Mouse (Mus musculus): ENCODE data around the gene Slc41a2. TPM values are rescaled to one million over a fixed set of nuclear protein-coding genes. Genes with fewer than 3 reads are reported as not detected.

The Slc41a2 gene
- total RNA-seq, 1 experiment from 2014 or later: not detected

DNA sequence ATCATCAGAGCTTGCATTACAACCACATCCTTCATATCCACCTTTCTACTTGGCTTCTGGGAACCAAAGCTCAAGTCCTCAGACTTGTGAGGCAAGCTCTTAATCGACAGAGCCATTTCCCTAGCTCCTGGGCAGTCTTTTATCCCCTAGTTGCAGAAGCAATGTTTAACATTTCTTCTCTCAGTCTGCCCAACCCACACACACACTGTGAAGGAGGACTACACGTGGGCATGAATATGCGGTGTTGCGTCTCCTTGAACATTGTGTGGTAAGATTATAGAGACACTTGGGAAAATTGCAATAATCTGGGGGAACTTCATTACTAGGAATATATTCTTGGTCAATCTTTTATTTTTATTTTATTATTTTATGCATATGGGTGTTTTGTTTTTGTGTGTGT is 125.1 kb downstream of the Slc41a2 start:
- no peak for ATAC-seq (replicated peaks in 1 of 2; ENCODE audit: insufficient read depth in 1 of 2, low FRiP score in 2 of 2, low TSS enrichment in 1 of 2, low read depth in 1 of 2, poor library complexity in 2 of 2, severe bottlenecking in 2 of 2)

DNA sequence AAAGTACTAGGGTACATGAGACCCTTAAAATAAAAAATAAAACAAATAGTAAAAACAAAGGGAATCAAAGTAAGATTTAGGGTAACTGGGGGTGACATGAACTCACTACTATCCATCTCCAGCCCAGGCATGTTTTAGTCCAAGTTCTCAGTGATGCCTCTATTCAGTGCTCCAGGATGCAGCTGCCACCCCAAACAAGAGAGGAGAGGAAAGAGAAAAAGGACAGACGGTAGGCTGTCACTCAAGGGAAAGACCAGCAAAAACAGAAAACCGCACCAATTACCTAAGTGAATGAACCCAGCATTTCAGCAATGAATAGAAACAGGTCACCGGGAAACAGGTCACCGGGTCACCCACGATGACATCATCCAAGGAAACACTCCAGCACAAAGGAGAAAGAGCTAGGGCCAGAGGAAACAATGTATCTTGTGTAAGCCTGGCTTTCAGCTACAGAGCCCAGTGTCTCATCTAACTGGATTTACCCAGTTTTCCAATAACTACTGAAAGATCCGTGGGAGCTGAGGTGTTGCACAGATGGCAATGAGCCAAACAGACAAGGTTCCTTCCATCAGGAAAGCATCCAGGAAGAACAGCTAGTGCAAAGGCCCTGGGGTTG is 126.6 kb downstream of the Slc41a2 start:
- no peak for ATAC-seq (replicated peaks in 1 of 2; ENCODE audit: insufficient read depth in 1 of 2, low FRiP score in 2 of 2, low TSS enrichment in 1 of 2, low read depth in 1 of 2, poor library complexity in 2 of 2, severe bottlenecking in 2 of 2)

DNA sequence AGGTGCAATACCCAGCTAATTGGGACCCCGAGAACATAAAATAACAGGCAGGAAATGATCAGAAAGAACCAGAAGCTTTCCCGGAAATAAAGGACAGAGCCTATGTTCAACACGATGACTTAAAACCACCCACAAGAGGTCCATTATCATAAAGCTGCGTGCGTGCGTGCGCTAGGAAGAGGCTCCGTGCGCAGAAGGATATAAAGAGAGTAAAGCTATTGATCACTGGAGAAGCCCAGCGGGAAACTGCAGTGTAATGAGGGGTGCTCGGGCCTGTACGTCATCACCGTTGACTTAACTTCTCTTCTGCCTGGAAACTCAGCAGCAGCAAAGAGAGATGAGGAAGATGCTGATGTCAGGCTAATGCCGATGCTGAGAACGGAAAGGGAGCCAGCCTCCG is 127.6 kb downstream of the Slc41a2 start:
- no peak for ATAC-seq (replicated peaks in 1 of 2; ENCODE audit: insufficient read depth in 1 of 2, low FRiP score in 2 of 2, low TSS enrichment in 1 of 2, low read depth in 1 of 2, poor library complexity in 2 of 2, severe bottlenecking in 2 of 2)

DNA sequence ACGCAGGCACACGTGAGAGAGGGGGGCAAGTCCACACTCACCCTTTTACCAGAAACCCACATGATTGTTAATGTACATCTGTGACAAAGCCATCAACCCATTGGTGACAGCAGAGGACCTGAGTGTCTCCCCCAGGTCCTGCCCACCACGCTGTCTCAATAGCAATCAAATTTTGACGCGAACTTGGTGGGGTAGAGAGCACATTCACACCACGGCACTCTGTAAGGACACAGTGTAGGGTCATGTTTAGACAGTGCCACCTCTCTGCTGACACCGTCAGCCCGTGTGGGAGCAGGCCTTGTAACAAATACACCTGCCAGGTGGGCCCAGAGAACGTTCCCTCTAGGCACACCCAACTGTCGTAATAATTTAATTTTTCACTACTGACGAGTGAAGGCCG is 128.3 kb downstream of the Slc41a2 start:
- no peak for ATAC-seq (replicated peaks in 1 of 2; ENCODE audit: insufficient read depth in 1 of 2, low FRiP score in 2 of 2, low TSS enrichment in 1 of 2, low read depth in 1 of 2, poor library complexity in 2 of 2, severe bottlenecking in 2 of 2)

DNA sequence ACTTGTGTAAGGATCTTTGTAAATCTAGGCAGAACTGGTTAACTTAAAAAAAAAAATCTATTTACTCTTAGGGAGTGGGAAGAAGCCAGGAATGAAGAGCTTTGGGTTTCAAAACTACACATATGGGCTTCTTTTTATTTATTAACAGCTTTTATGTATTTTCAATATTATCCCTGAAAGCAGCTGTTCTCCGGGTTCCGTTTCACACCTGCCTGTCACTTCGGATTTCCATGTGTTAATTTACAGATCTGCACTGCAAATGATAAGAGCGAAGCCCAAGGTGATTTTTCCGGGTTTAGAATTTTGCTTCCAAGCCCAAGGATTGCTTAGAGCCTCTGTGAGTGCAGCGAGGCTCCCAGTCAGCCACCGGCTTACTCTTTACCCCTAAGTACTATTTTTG is 129.2 kb downstream of the Slc41a2 start:
- no peak for ATAC-seq (replicated peaks in 1 of 2; ENCODE audit: insufficient read depth in 1 of 2, low FRiP score in 2 of 2, low TSS enrichment in 1 of 2, low read depth in 1 of 2, poor library complexity in 2 of 2, severe bottlenecking in 2 of 2)

GRCm38 (mm10) chr10:83202906-83203702 is 134.6 kb downstream of the Slc41a2 start:
- no peak for ATAC-seq (replicated peaks in 1 of 2; ENCODE audit: insufficient read depth in 1 of 2, low FRiP score in 2 of 2, low TSS enrichment in 1 of 2, low read depth in 1 of 2, poor library complexity in 2 of 2, severe bottlenecking in 2 of 2)

DNA sequence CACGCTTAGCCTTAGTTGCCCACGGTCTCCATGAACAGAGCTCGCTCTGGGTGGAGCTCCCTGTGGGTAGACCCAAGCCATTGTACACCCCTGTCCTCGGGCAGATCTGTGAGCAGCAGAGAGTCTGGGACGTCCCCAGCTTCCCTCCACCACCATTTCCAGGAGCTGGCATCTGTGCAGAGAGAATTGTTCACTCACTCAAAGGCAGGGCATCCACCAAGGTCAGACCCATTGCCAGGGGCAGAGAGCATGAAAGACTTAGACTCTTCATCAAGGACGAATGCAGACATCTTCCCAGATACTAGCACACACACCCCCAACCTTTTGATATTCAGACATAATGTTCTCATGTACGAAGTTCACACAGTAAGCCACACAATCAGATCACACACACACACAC is 136.2 kb downstream of the Slc41a2 start:
- no peak for ATAC-seq (replicated peaks in 1 of 2; ENCODE audit: insufficient read depth in 1 of 2, low FRiP score in 2 of 2, low TSS enrichment in 1 of 2, low read depth in 1 of 2, poor library complexity in 2 of 2, severe bottlenecking in 2 of 2)

DNA sequence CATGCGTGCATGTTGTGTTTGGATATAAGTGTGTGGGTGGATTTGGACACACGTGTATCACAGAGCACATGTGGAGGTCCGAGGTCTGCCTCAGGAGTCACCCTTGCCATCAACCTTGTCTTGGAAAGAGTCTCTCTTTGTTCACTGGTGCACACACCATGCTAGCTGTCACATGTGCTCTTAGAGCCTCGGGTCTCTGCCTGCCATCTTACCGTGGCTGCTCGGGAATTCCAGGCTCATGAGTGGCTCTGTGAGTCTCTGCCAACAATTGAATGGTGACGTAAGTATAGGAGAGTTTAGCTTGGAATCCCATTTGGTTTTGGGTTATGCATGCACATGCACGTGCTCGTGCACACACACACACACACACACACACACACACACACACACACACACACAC is 138.4 kb downstream of the Slc41a2 start:
- ATAC-seq (replicated peaks in 1 of 2; ENCODE audit: insufficient read depth in 1 of 2, low FRiP score in 2 of 2, low TSS enrichment in 1 of 2, low read depth in 1 of 2, poor library complexity in 2 of 2, severe bottlenecking in 2 of 2): no peak

- no peak for ATAC-seq (replicated peaks in 1 of 2; ENCODE audit: insufficient read depth in 1 of 2, low FRiP score in 2 of 2, low TSS enrichment in 1 of 2, low read depth in 1 of 2, poor library complexity in 2 of 2, severe bottlenecking in 2 of 2)
Observed at GRCm38 (mm10) chr10:83198692-83199091, 139.0 kb downstream of the Slc41a2 start.

DNA sequence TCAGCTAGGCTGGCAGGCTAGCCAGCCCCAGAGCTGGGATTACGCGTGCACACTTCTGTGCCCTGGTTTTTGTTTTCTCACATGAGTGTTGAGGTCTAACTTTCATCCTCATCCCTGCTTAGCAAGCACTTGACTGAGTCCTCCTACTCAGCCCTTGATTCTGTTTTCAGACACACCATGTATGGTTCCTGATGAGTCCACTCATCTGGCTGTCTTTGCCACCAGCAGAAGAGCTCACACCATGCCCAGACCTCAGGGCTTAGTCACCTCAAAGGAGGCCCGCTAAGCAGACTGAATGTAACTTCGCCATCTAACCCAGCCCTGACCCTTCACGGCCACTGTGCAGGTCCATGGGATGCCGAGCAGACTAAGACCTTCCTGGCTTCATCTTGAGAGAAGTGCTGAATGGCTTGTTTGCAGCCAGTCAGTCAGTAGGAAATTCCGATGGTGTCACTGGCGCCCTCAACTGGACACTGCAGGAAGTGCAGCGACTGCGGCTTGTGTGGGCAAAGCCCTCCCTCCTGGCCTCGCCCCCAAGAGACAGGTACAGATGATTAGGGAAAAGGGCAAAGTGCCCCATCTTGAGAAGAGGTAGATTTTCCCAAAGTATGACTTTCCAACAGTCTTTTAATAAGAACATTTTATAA is 139.9 kb downstream of the Slc41a2 start:
- ATAC-seq (replicated peaks in 1 of 2; ENCODE audit: insufficient read depth in 1 of 2, low FRiP score in 2 of 2, low TSS enrichment in 1 of 2, low read depth in 1 of 2, poor library complexity in 2 of 2, severe bottlenecking in 2 of 2): peak; percentile 59 to 78; a peak in 3 of 4 replicates

- ATAC-seq (replicated peaks in 1 of 2; ENCODE audit: insufficient read depth in 1 of 2, low FRiP score in 2 of 2, low TSS enrichment in 1 of 2, low read depth in 1 of 2, poor library complexity in 2 of 2, severe bottlenecking in 2 of 2): no peak
Observed at GRCm38 (mm10) chr10:83191982-83192381, 145.7 kb downstream of the Slc41a2 start.

DNA sequence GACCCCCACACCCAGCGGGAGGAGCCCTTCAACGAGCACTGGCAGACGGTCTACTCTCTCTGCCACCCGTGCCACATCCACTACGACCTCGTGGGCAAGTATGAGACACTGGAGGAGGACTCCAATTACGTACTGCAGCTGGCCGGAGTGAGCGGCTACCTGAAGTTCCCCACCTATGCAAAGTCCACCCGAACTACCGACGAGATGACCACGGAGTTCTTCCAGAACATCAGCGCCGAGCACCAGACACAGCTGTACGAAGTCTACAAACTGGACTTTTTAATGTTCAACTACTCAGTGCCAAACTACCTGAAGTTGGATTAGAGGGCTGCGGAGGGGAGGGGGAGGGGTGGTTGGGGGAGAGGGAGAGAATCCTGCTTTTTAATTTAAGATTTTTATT is 146.2 kb downstream of the Slc41a2 start:
- no peak for ATAC-seq (replicated peaks in 1 of 2; ENCODE audit: insufficient read depth in 1 of 2, low FRiP score in 2 of 2, low TSS enrichment in 1 of 2, low read depth in 1 of 2, poor library complexity in 2 of 2, severe bottlenecking in 2 of 2)

- no peak for ATAC-seq (replicated peaks in 1 of 2; ENCODE audit: insufficient read depth in 1 of 2, low FRiP score in 2 of 2, low TSS enrichment in 1 of 2, low read depth in 1 of 2, poor library complexity in 2 of 2, severe bottlenecking in 2 of 2)
Observed at GRCm38 (mm10) chr10:83189071-83189470, 148.6 kb downstream of the Slc41a2 start.

- no peak for ATAC-seq (replicated peaks in 1 of 2; ENCODE audit: insufficient read depth in 1 of 2, low FRiP score in 2 of 2, low TSS enrichment in 1 of 2, low read depth in 1 of 2, poor library complexity in 2 of 2, severe bottlenecking in 2 of 2)
Observed at GRCm38 (mm10) chr10:83186984-83187383, 150.7 kb downstream of the Slc41a2 start.

- no peak for ATAC-seq (replicated peaks in 1 of 2; ENCODE audit: insufficient read depth in 1 of 2, low FRiP score in 2 of 2, low TSS enrichment in 1 of 2, low read depth in 1 of 2, poor library complexity in 2 of 2, severe bottlenecking in 2 of 2)
Observed at GRCm38 (mm10) chr10:83186167-83186566, 151.5 kb downstream of the Slc41a2 start.

DNA sequence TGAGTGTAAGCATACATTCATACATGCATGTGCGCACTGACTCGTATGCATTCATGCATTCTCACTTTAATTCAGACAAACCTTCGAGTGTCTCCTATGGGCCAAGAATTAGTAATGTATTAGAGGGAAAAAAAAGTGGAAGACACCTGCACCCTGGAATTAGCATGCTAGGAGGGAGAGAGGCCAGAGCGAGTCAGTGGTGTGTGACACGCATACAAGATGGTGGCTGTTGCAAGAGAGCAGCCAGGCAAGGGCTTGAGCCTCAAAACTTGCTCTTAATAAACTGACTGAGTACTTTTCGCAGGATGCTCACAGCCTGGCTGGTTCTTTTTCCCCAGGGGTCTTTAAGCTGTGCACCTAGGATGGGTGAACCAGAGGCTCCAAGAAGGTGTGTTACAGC is 152.6 kb downstream of the Slc41a2 start:
- no peak for ATAC-seq (replicated peaks in 1 of 2; ENCODE audit: insufficient read depth in 1 of 2, low FRiP score in 2 of 2, low TSS enrichment in 1 of 2, low read depth in 1 of 2, poor library complexity in 2 of 2, severe bottlenecking in 2 of 2)

- peak; percentile 40 to 47 for ATAC-seq (replicated peaks in 1 of 2; ENCODE audit: insufficient read depth in 1 of 2, low FRiP score in 2 of 2, low TSS enrichment in 1 of 2, low read depth in 1 of 2, poor library complexity in 2 of 2, severe bottlenecking in 2 of 2)
Observed at GRCm38 (mm10) chr10:83184480-83185069, 153.1 kb downstream of the Slc41a2 start.

All from hematopoietic stem cell, adult 5-6 weeks (primary cell).